Mouse (Mus musculus): ENCODE measurements around the gene Gchfr. TPM values are rescaled to one million over a fixed set of nuclear protein-coding genes. Genes with fewer than 3 reads are reported as not detected.
A peak's percentile ranks its signal among the peaks of the same experiment; 100 is the strongest.

The Gchfr gene
- polyA plus RNA-seq (2012; rRNA removed), result 55.8 and 78.9 TPM in 2 replicates

DNA sequence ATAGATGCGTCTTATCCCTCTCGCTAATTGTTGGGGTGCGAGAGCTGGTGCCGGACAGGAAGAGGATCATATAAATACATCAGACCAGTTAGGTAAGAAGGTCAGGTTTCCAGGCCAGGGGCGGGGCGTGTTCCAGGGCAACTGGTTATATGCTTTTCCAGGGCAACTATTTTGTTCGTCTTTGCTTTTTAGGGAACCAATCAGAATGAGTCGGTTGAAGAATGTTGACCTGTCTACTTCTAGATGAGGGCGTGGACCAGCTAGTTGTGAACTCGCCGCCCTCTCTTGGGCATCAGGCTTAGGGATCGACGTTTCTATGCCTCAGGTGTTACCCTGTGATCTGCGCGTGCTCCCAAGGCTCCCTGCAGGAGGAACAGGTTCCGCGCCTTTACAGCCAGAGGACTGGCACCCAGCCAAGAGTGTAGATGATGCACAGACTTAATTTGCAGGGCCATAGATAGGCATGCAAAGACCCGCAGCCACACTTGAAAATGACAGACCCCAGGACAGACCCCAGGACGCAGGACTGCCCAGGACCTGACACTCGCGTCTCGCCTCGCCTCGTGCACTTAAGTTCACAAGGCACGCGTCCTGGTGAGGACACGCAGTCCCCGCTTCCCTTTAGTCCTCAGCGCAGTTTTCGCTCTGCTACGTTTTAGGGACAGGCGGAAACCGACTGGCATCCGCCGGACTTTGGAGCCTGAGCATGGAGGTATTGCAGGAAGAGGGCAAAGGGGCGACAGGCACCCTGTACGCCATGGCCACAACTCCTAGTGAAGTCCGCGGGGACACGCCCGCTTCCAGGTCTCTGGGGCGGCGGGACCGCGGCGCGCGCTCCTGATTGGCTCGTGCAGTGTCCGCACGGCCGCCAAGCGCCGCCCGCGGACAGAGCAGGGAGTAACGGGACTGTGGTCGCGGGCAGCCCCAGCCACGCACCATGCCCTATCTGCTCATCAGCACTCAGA lies at the start of gene Gchfr:
TSS of gene Gchfr (plus strand) at position 873 of the 965 bp plus-strand sequence.
- DNase-seq (ENCODE audit: low read depth, low spot score), result peak; percentile 78
- WGBS, result under 1% methylated on average over 60 of the region's 60 CpGs

- DNase-seq (ENCODE audit: low read depth, low spot score), result no peak
- WGBS, result 85% methylated on average over 5 of the region's 5 CpGs
Observed at GRCm38 (mm10) chr2:119136346-119136898, 31.2 kb upstream of the Gchfr start.

- WGBS, result 90% methylated on average over 2 of the region's 2 CpGs
- DNase-seq (ENCODE audit: low read depth, low spot score), result no peak
Observed at GRCm38 (mm10) chr2:119145199-119145598, 22.4 kb upstream of the Gchfr start.

DNA sequence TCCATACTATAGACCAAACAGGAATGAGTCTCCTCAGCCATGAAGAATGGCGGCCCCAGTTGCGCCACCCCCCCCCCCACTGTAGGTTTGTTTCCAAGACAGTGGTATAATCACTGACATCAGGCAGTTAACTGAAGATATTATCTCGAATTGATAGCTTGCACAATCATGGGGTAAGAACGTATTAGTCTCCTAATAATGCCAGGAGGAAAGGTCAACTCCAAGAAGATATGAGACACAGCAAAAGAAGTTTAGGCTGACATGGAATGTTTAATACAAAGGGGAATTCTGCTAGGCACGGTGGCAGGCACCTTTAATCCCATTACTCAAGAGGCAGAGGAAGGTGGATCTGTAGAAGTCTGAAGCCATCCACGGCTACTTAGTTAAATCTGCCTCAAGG lies 21.1 kb upstream of the Gchfr start:
- no peak for DNase-seq (ENCODE audit: low read depth, low spot score)
- 83% methylated on average over 6 of the region's 6 CpGs for whole genome bisulfite sequencing

DNA sequence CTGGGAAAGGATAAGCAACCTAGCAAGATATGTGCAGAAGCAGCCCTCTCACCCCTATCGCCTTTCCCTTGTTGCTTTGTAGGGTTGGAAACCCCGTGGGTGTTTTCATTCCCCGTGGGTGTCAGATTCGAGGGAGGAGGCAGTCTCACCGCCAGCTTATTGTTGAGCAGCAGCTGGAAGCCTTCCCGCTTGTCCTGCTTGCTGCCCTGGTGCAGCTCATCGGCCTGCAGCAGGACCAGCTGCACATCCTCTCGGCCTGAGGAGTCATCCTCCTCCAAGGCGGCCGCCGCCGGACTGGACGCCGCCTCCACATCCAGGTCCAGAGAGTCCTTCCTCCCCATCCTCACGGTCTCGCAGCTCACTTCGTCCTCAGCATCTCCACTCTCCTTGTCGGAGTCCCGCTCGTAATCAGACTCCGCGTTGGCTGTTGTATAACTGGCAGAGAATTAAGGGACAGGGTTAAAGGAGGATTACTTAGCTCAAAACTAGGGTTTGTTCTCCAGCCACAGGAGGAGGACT lies 20.4 kb upstream of the Gchfr start:
- DNase-seq (ENCODE audit: low read depth, low spot score), result no peak
- WGBS, result 85% methylated on average over 22 of the region's 22 CpGs

- DNase-seq (ENCODE audit: low read depth, low spot score), result no peak
- 88% methylated on average over 8 of the region's 8 CpGs for WGBS
Observed at GRCm38 (mm10) chr2:119147775-119148174, 19.8 kb upstream of the Gchfr start.

GRCm38 (mm10) chr2:119152255-119152654 lies 15.3 kb upstream of the Gchfr start:
- no peak for DNase-seq (ENCODE audit: low read depth, low spot score)
- 89% methylated on average over 6 of the region's 6 CpGs for WGBS

DNA sequence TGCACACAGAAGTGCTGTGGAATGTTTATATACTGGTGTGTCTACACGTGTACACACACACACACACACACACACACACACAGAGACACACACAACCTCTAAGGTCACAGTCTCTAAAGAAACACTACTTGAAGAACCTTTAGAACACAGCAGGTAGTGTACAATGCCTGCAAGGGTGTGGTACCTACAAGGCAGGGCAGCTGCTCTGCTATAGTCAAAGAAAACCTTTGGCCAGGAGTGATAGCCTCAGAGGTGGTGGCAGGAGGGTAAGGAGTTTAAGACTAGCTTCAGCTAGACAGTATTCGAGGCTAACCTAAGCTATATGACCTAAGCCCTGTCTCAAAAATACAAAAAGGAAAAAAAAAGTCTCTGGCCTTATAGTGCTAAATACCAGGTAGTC lies 12.9 kb upstream of the Gchfr start:
- 37% methylated on average over 2 of the region's 2 CpGs for WGBS
- DNase-seq (ENCODE audit: low read depth, low spot score), result peak; percentile 27

GRCm38 (mm10) chr2:119155388-119155787 lies 12.2 kb upstream of the Gchfr start:
- WGBS, result 74% methylated on average over 9 of the region's 9 CpGs
- DNase-seq (ENCODE audit: low read depth, low spot score), result no peak

- no peak for DNase-seq (ENCODE audit: low read depth, low spot score)
- WGBS, result under 1% methylated on average over 34 of the region's 34 CpGs
Observed at GRCm38 (mm10) chr2:119156081-119156680, 11.4 kb upstream of the Gchfr start.

DNA sequence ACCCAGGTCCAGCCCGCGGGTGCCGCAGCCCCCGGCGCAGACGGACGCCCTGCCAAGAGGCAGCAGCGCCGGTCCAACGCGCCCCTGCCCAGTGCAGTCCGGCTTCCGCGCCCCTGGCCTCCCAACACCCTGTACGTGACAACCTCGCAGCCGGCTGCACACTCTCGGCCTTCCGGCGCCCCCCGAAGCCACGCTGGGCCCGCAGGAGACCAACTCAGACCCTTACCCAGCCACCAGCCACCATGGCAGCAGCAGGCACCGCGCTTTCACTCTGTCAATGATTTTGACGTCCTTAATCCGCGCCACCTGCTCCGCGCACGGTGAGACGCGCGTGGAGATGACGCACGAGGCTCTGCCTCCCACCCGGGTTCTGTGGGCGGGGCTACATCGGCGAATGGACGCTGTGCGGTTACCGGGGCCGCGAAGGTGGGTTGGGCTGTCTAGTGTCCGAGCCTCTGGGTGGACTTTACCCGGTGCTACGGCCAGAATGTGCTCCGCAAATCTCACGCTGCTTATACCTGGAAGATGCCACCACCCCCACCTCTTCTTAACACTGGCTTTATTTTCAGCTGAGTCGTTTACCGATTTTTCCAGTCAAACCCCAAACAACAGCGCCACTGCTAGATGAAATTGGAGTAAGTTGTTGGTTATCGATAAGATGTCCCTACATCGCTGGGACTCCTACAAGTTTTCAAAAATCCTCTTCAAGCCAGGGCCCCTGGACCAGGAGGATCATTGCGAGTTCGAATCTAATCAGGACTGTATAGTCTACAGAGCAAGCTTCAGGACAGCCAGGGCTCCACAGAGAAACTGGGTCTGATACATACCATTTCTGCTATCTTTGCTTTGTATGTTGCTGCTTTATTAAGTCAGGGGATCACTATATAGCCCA lies 10.6 kb upstream of the Gchfr start, which contains the start of gene Rmdn3:
TSS of gene Rmdn3 (minus strand) at position 354 of the 892 bp plus-strand sequence.
- DNase-seq (ENCODE audit: low read depth, low spot score), result peak; percentile 92
- WGBS, result under 1% methylated on average over 57 of the region's 57 CpGs

- no peak for DNase-seq (ENCODE audit: low read depth, low spot score)
Observed at GRCm38 (mm10) chr2:119157836-119158235, 9.7 kb upstream of the Gchfr start.

- WGBS, result 66% methylated on average over 2 of the region's 2 CpGs
- no peak for DNase-seq (ENCODE audit: low read depth, low spot score)
Observed at GRCm38 (mm10) chr2:119161247-119161646, 6.3 kb upstream of the Gchfr start.

- DNase-seq (ENCODE audit: low read depth, low spot score), result no peak
- WGBS, result 40% methylated on average over 3 of the region's 3 CpGs
Observed at GRCm38 (mm10) chr2:119163135-119163534, 4.4 kb upstream of the Gchfr start.

GRCm38 (mm10) chr2:119163999-119164398 lies 3.6 kb upstream of the Gchfr start:
- WGBS, result 89% methylated on average over 4 of the region's 4 CpGs
- DNase-seq (ENCODE audit: low read depth, low spot score), result no peak

GRCm38 (mm10) chr2:119165401-119165800 lies 2.2 kb upstream of the Gchfr start:
- no peak for DNase-seq (ENCODE audit: low read depth, low spot score)

GRCm38 (mm10) chr2:119167866-119168256 lies 288 bp downstream of the Gchfr start:
- no peak for DNase-seq (ENCODE audit: low read depth, low spot score)
- WGBS, result 2% methylated on average over 26 of the region's 26 CpGs

DNA sequence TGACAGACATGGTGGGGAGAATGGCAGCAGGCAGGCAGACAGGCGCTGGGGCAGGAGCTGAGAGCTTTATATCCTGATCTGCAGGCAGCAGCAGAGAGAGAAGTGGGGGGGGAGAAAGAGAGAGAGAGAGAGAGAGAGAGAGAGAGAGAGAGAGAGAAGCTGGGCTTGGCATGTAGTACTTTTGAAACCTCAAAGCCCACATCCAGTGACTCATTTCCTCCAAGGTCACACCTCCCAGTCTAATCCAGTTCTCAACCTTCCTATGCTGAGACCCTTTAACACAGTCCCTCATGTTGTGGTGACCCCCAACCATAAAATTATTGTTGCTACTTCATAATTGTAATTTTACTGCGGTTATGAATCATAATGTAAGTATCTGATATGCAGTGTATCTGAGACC lies 2.7 kb downstream of the Gchfr start:
- 86% methylated on average over 2 of the region's 2 CpGs for WGBS
- no peak for DNase-seq (ENCODE audit: low read depth, low spot score)

DNA sequence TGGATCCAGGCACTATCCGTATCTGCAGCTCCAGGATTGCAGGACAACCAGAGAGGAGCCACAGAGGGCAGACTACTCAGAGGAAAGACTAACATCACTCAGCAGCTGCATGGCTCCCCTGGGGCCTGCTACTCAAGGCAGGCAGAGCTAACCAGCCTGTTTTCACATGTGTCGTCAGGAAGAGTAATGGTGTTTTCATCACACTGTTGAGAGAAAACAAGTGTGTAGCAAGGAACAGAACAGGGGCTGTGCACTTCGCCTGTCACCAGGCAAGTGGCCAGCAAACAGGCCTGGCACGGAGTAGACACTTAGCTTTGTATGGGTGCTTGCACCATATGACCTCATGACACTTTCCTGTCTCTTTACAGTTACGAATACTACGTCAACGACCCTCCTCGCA lies 4.0 kb downstream of the Gchfr start:
- no peak for DNase-seq (ENCODE audit: low read depth, low spot score)
- WGBS, result 81% methylated on average over 8 of the region's 8 CpGs

Data from large intestine, adult 2 months (tissue).